Mouse (Mus musculus): ENCODE data around the gene Rbm33. TPM values are rescaled to one million over a fixed set of nuclear protein-coding genes. Genes with fewer than 3 reads are reported as not detected.

The Rbm33 gene
- polyA plus RNA-seq, 1 experiment: 22.9 TPM

DNA sequence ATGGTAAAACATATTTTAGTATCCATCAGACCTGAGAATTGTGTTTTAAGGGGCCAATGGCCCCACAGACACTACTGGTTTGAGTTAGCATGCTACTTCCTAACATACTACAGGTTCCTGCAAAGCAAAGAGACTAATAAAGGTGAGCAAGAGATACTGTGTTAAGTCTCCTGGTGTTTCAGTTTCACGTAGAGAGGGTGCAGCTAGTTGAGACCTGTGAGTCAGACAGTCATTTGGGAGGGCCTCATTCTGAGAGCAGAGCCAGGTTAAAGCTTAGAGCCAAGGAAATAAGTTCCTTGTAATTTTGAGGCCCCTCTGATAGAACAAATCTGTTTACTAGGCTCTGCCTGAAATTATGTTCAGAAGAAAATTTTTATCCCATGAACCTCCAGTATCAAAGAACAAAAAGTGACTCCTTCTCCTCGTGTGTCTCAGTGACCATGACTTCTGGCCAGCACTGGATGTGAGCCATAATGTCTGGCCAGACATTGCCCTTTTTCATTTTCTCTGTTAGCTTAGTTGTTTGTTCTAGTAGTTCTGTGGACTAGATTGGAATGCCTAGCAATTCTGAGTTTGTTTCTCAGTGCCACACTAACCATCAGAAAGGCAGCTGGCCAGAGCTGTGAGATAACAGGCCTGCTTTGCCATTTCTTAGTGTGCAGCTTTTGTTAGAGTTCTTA, 95.2 kb downstream of the Rbm33 start:
- no peak for DNase-seq (ENCODE audit: low spot score)

DNA sequence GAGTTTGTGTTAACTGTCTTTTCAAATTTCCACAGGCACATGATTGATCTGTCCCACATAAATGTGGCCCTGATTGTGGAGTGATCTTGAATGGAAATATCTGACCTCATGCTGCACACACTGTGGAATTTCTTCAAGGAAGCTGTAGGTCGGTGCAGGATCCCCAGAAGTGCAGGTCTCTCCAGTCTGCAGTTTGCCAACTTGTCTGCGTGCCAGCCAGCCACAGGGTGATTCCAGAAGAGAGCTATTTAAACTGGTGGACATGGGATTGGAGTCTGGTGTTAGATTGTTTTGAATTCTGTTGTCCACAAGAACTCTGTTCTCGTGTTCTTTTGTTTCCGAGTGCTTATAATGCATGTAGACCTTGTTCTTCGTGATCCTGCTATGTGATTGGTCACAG, 96.6 kb downstream of the Rbm33 start:
- DNase-seq (ENCODE audit: low spot score): no peak

DNA sequence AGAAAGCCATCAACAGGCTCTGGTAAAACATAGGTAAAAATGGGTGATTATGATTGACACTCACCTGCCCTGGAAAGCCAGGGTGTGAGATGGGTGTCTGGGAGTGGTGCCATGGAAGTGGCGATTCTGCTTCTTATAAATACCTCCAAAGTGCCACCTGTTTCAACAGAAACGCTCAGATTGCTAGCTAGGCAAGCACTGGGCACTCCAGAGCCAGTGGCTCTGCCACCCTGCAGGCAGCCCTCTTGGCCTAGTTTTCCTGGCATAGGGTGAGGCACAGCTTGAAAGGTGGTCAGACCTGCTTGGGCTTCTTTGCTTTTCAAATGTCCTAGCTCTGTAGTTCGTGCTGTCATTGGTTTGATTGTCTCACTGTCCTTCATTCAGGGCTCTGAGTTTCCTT, 97.2 kb downstream of the Rbm33 start:
- DNase-seq (ENCODE audit: low spot score): no peak

DNA sequence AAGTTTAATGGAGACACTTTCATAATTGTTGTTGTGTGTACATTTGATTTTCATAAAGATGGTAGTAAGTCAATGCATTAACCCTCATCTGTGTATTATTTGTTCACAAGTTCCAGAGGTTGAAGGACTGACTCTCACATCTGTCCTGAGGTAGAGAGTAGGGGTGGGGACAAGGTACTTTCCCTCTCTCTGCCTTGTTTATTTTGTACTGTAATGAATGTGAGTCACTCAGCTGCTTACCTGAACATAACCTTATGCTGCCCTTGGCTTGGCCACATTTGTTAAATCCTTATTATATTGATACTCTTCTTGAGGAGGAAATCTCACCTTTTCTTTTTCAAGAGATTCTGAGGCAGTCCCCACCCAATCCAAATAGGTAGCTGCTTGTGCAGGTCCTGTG, 99.1 kb downstream of the Rbm33 start:
- no peak for DNase-seq (ENCODE audit: low spot score)

DNA sequence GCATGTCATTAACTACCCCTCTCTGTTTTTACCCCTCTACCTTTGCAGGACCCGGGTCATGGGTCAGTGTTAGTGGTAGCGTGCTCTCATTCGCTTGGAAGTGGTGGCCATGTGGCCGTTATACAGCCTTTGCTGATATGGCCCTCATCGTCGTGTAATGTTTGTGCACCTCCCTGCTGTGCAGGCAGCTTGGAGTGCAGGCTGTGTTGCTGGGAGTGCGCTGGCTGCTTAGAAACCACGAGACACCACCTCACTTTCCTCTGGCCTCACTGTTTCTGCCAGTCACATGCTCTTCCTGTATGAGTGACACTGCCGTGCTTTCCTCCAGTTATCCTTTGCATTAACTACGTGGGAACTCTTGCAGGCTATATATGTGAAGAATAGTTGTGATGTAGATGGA, 101.8 kb downstream of the Rbm33 start:
- DNase-seq (ENCODE audit: low spot score): no peak

DNA sequence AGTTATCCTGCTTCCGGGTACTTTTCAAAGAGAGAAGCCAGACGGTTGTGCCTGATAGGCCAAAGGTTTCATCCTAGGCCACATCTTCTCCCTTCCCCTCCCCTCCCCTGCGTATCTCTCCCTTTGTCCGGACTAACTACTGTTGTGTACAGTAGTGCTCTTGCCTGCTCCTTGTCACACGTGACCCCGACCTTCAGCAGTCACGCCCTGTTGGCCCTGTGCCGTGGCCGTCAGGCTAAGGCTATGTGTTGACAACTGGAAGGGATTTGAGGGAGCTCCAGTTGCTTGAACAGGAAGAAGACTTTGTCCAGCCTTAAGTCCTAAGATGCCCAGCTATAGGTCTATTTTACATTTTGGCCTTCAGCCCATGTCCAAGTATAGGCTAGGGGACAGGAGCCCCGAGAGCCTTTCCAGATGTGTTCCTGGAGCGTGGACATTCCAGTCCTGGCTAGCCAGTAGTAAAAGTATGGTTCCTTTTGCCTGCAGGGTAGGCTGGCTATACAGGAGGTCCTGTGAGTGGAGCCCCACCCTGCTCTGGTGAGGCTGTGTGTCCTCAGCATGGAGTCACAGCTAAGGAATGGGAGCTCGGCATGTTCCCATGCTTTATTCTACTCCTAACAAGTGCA, 102.8 kb downstream of the Rbm33 start:
- DNase-seq (ENCODE audit: low spot score): no peak

DNA sequence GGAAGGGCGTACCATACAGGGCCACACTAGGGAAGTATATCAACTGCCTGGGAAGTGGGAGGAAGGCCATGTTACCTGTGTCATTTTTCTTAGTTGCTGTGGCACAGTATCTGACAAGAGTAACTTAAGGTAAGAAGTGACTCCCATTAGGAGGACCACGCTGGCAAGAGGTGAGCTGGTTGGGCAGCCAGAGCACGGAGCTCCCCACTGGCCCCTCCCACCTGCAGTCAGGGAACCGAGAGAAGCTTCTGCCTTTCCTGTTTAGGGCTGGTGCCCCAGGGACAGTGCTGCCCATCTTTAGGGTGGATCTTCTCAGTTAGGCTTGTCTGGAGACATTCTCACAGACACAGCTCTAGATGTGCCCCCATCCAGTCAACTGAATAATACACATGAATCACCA, 106.9 kb downstream of the Rbm33 start:
- no peak for DNase-seq (ENCODE audit: low spot score)

DNA sequence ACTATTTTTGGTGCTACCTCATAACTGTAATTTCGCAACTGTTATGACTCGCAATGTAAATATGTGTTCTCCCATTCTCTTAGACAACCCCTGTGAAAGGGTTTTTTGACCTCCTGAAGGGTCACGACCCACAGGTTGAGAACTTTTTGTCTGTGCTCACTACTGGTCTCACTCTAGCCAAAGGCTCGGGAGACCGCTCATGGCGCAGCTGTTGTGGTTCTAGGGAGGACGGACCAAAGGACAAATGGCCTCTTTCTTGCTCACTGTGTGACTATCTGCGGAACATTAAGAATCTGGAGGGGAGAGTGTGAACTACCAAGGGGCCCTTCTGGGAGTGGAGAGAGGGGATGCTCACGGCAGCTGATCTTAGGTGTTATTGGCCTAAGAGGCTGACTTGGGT, 109.0 kb downstream of the Rbm33 start:
- no peak for DNase-seq (ENCODE audit: low spot score)

DNA sequence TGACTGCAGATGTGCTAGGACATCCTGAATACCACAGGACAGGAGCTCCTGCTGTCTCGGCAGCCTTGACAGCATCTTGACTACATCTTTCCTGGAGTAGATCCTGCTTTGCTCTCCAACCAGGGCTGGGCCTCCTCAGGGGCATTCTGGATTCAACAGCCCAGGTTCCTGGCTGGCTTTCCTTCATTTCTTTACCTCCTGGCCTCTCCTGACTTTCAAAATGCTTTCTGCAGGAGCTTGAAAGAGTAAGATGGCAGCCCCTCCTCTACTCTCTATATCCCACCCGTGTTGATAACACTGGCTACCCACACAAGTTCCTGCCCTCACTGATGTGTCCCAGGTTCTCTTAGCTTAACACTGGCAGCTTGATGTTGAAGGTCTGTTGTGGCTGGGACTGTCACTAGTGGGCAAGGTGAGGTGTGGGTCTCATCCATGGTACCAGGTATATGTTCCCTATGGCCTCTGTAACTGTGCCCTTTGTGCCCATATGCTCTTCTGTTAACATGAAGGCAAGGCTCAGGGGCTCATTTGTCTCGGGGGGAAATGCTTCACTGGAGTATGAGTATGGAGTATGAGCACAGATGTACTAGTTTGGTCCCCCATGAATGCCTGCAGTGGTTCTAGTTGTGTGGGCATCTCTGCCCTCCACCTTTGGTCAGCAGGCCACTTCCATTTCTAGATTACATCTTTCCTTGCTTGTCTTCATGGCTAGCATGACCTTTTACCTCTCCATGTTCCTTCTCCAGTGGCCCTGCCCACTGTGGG, 133.4 kb downstream of the Rbm33 start:
- DNase-seq (ENCODE audit: low spot score): no peak

DNA sequence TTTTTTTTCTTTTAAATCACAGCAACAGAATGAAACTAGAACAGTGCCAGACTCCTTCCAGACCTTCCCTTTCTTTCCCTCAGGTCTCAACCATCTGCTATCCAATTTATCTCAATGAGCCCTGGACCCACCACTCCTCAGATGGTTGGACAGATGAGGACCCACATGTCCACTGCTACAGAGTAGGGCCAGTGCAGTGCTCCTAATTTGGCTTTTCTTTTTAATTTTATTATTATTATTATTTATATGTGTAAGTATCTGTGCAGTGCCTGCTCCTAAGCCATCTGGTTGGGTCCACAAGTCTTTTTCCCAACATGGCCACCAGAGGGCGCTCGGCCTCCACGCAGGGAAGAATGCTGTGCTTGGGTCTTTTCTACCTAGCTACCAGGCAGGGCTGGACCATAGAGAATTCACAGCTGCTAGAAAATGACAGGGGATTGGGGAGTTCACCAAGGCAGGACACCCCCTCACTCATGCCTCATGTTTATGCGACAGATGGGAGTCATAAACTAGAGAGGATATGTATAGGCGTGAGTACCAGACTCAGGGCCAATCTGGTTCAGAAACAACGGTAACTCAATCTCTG, 134.2 kb downstream of the Rbm33 start:
- DNase-seq (ENCODE audit: low spot score): peak; percentile 80

DNA sequence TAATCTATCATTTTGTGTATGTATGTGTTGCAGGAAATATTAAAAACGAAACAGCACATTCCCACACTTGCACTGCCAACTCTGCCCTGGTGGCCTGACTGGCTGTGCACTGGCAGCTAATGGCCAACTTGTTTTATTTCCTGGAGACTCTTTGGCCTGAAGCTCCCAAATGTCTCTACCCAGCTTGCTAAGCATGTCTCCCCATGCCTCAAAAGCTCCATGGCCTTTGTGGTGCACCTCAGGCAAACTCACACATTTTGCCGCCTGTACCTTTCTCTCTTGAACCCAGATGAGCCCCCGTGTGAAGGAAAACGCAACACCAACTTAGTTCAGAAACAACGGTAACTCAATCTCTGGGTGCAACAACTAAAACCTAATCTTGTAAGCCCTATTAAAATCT, 136.2 kb downstream of the Rbm33 start:
- DNase-seq (ENCODE audit: low spot score): no peak

DNA sequence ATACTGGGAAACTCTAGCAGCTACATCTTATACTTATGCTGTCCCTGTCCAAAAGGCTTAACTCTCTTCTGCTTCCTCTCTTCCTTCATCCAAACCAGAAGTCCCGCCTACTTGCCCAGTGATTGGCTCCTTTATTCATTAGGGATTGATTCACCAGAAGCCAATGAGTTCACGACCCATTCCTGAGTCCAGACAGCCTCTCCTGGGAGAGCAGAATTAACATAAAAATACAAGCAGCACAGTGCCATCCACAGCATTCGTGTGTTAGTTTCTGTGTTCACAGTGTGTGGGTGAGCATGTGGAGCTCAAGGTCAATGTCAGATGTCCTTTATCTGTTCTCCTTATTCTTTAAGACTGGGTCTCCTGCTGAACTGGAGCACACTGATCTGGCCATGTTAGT, 136.6 kb downstream of the Rbm33 start:
- DNase-seq (ENCODE audit: low spot score): no peak

DNA sequence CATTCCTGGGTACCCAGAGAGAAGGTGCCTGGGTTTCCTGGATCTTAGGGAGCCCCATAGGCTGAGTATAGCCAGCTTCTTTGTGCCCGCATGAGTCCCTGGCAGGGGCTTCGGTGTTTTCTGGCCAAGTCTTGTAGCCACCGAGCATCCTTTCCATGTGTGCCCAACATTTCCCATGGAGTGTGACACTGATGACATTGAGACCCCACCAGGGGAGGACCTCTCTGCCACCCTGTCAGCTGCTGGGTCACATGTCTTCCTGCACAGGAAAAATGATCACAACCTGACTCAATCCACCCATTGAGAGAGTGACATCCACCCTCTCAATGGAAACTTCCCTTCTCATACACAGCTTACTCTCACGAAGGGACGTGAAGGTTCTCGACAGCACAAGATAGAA, 137.6 kb downstream of the Rbm33 start:
- no peak for DNase-seq (ENCODE audit: low spot score)

DNA sequence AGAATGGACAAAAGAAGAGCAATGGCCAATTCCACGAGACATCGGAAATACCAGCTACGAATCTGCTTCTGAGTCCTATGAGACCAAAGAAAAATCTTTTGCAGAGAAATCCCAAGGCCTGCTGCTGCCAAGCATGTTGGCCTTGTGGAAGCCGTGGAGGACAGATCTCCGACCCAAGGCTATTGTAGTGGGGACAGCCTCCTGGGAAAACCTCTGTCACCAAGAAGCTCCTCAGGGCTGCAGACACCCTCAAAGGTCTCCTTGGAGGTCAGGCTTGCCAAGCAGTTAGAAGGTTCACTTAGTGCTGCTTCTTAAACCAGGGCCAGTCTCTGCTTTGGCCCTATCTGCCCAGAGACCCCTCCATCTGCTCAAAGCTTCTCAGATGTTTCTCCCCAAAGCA, 138.8 kb downstream of the Rbm33 start:
- DNase-seq (ENCODE audit: low spot score): peak; percentile 12

DNA sequence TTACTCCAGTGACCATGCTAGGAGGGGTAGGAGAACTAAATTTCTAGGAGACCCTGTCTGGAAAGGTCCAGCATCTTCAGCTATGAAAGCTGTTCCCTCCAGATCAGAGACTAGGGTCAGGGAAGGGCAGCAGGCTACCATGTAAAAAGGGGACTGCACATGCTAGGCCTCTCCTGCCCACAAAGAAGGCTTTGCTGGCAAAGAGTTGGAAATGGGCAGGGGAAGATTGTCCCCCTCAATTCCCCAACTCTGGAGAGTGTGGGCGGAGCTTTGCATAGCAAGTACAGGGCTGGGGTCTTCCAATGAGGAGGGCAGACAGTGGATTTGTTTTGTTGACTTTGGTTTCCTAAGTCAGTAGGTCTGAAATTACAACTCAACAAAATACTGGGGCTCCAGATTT, 139.4 kb downstream of the Rbm33 start:
- DNase-seq (ENCODE audit: low spot score): peak; percentile 10

DNA sequence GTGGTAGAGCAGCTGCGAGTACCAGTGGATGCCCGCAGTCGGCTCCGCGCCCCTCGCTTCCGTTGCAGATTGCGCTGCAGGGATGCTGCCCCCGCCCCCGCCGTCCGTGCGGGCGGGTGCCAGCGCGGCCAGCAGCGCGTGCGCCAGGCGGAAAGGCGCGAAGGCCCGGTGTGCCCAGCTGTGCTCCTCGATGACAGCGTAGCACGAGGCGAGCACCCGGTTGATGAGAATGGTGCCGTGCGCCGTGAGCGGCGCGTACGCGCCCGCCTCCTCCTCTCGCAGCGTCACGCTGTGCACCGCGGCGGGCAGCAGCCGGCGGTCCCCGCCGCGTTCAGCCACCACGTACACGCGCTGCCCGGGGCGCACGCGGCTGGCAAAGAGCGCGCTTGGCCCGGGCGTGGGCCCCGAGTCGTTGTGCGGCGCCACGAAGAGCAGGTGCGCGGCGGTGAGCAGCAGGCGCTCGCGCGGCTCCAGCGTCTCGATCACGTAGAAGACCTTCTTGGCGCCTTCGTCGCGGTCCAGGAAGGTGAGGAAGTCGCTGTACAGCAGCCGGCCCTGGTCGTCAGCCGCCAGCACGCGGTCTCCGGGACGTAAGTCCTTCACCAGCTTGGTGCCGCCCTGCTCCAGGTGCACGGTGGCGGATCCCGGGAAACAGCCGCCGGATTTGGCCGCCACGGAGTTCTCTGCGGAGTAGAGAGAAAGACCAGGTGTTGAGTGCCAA, 141.2 kb downstream of the Rbm33 start:
- peak; percentile 28 for DNase-seq (ENCODE audit: low spot score)

DNA sequence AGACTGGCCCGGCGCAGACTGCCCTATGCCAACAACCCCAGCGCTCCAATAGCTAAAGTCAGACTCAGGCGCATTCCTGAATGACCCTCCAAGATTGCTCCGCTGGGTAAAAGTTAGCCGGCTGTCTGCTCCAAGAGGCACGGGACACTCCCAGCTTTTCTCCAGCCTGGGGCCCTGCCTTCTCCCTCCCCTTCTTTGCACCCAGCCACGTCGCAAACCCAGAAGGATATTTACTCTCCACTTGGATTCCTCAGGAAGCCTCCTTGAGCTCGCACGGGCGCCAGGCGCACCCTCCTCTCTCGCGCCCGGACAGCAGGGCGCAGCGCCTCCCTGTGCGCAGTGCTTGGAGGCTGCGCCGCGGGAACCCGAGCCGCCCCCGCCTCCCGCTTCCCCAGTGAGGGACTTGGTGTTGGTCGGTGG, 141.9 kb downstream of the Rbm33 start:
- DNase-seq (ENCODE audit: low spot score): peak; percentile 42

DNA sequence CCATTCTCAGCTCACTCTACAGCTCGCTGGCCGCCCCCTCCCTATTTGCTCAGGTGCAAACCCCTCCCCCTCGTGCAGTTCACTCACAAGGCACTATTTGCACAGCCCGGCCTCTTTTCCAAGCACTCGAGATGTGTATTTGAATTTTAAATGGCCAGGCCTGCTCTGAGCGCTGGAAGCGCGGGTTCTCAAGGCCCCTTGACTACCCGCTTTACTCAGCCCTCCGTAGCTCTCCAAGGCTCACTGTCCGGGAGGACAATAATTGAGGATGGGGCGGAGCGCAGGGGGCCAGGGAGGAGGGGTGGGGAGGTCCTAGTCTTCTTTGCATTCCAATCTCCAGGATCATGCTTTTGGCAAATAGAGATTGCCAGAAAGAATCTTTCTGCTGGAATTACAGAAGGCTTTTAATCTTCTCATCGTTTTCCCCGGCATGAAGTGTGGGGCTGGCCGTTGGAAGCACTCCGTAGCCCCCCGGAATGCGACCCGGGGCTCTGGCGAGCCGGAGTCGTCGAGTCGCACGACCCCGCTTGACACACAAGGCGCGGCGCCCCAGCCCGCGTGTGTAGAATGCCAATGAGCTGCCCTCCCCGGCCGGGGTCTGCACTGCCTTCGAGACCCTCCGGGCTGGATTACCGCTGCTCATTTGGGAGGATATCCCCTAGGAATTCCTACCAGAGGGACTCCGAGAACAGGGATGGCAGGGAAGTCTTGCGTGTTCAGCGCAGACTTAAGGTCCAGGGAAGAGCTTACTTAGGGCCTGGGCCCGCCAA, 142.7 kb downstream of the Rbm33 start:
- DNase-seq (ENCODE audit: low spot score): peak; percentile 25

DNA sequence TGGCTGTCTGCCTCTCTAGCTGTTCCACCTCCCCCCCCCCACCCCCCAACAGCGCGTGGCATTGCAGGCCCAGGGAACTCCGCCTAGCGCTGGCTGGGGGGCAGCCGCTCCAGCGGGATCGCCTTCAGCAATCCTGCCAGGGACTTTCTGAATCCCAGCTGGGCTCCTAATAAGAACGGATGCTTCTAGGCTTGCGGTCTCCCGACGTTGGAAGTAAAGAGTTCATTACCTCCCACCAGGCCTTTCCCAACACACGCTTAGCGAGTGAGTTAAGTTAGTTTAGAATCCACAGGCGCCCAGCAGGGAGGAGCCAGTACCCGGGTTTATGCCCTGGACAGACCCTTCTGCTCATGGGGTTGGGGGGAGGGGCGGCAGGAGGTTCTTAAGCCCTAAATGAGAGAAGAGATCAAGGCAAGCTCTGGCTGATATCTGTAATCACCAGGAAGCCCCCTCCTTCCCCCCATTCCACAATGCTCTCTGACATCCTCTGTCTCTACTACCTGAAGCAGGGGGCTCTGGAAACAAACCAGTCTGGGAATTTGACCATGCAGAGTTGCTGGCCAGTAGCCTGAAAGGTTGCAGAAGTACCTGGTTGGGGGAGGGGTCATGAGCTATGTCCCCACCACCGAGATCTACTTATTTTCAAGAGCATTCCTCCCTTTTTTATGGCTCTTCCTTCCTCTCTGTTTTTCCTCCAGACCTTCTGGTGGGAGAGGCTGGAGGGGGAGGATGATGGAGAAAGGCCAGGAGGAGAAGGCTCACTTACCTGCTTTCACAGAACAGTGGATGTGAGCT, 143.8 kb downstream of the Rbm33 start:
- DNase-seq (ENCODE audit: low spot score): peak; percentile 21

DNA sequence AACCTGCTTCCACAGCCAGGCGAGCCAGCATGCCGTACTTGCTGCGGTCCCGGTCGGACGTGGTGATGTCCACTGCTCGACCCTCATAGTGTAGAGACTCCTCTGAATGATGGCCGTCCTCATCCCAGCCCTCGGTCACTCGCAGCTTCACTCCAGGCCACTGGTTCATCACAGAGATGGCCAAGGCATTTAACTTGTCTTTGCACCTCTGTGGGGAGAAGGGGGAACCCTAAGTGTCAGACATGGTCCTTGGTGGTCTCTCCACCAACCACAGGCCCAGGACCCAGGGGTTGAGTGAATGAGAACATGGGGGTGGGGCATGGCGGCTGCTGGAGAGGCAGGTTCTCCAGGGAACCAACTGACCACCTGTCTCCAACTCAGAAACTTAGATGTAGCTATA, 144.5 kb downstream of the Rbm33 start:
- DNase-seq (ENCODE audit: low spot score): peak; percentile 17

Measured in urinary bladder, adult 2 months (tissue).